Comparison of ENCODE assay signal across 8 mouse cellular contexts in the genomic region with DNA sequence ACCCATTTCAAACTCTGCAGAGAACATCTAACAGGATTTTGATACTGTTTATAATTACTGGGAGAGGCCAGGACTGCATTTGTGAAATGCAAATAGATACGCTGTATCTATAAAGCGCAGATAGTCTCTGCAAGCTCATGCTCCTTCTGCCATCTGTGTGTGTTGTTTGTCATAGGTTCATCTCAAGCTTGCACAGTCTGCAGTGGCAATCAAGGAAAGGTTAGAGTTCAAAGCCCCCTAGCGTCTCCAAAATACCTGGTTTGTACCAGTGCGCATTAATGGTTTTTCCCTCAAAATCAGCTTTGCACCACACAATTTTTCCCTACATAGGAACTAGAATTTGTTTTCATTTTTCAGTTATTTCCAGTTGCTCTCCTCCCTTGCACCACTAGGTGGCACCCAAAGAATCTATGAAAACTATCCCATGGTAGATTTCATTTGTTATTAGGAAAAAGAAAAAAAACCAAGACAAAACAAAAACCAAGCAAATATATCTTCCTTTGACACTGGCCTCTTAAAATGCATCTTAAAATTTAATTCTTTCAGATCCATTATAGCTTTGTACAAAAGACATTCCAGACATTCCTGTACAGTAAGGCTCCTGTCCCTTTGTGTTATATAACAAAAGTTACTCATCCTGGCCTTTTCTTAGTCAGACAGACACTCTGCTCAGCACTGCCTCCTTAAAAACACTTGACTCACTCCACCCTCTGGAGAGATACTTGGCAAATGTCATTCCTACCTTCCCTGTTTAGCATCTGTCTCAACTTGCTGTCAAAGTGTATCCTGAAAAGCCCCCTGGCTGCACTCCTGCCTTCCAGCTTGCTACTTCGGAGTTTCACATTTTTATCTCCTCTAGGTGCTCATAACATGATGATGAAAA.
DNase-seq lines count a peak whose midpoint lies in the region; ATAC-seq and TF ChIP-seq lines count a peak whose summit lies in the region.

No protein-coding gene starts in this region.

- no peaks in the 10 kb centered on the region for H3K4me1 ChIP-seq in liver, adult 2 months (ENCODE audit: control insufficient read depth, insufficient read depth, low read length)
- H3K4me1 ChIP-seq in liver, embryonic 11.5 days (replicated peaks; ENCODE audit: control insufficient read depth, insufficient read depth, low read length), result no peaks in the 10 kb centered on the region
- no peaks in the 10 kb centered on the region for H3K4me1 ChIP-seq in midbrain, embryonic 16.5 days (ENCODE audit: control insufficient read depth, insufficient read depth, low read length)

- H3K9me3 ChIP-seq in liver, embryonic 11.5 days (ENCODE audit: control insufficient read depth, low read length), result no peaks in the 10 kb centered on the region
- H3K9me3 ChIP-seq in midbrain, embryonic 16.5 days (replicated peaks; ENCODE audit: control insufficient read depth, low read length, poor library complexity, severe bottlenecking), result no peaks in the 10 kb centered on the region

- peak; percentile 12 for DNase-seq in liver, adult 2 months (ENCODE audit: extremely low read depth, low read depth, low spot score)
- DNase-seq in liver, embryonic 11.5 days (ENCODE audit: low spot score), result no peak
- DNase-seq in adrenal gland, adult 18-20 months (ENCODE audit: low spot score in 2 of 2), result peak; percentile 17 to 37
- DNase-seq in embryo, embryonic 9.5 days (ENCODE audit: extremely low spot score), result peak; percentile 29
- DNase-seq in left cerebral cortex, adult 8-10 months (ENCODE audit: low spot score in 2 of 2), result peak; percentile 29 to 67
- no peak for DNase-seq in spleen, postnatal 4 days (ENCODE audit: low spot score in 2 of 2)

- TF ChIP-seq POLR2A in liver, adult 2 months (IDR thresholded peaks at IDR 0.05; ENCODE audit: extremely low read depth, insufficient read depth, low read length), result no peak

- 60% methylated on average over 5 of the region's 5 CpGs for WGBS in liver, adult 2 months
- WGBS in liver, embryonic 11.5 days, result 75% methylated on average over 5 of the region's 5 CpGs
- 76% methylated on average over 5 of the region's 5 CpGs for WGBS in midbrain, embryonic 16.5 days

- H3K79me2 ChIP-seq in liver, adult 2 months (ENCODE audit: control insufficient read depth, insufficient read depth, low read length), result no peaks in the 10 kb centered on the region

- no peak overlapping the region for H3K27ac ChIP-seq in liver, adult 2 months (replicated peaks; ENCODE audit: insufficient read depth, low read depth, low read length)
- no peak overlapping the region for H3K27ac ChIP-seq in liver, embryonic 11.5 days (ENCODE audit: low read depth, low read length)
- H3K27ac ChIP-seq in midbrain, embryonic 16.5 days (ENCODE audit: low read length), result no peak overlapping the region

- H3K4me2 ChIP-seq in liver, embryonic 11.5 days, result no peak overlapping the region
- H3K4me2 ChIP-seq in midbrain, embryonic 16.5 days (ENCODE audit: low read length), result no peak overlapping the region

- ATAC-seq in liver, embryonic 11.5 days (replicated peaks; ENCODE audit: low FRiP score), result no peak
- peak; percentile 58 to 65; a peak in 2 of 4 replicates for ATAC-seq in hematopoietic stem cell, adult 5-6 weeks (replicated peaks in 1 of 2; ENCODE audit: insufficient read depth in 1 of 2, low FRiP score in 2 of 2, low TSS enrichment in 1 of 2, low read depth in 1 of 2, poor library complexity in 2 of 2, severe bottlenecking in 2 of 2)
- peak; percentile 70 for ATAC-seq in midbrain, embryonic 16.5 days

- no peak overlapping the region for H3K9ac ChIP-seq in liver, adult 2 months (ENCODE audit: low read depth, low read length)
- no peak overlapping the region for H3K9ac ChIP-seq in liver, embryonic 11.5 days (ENCODE audit: low read depth, low read length)
- no peak overlapping the region for H3K9ac ChIP-seq in midbrain, embryonic 16.5 days (ENCODE audit: low read depth, low read length)

- no peak overlapping the region for H3K4me3 ChIP-seq in liver, adult 2 months (ENCODE audit: insufficient read depth, low read depth, low read length)
- H3K4me3 ChIP-seq in liver, embryonic 11.5 days (ENCODE audit: low read depth, low read length), result no peak overlapping the region
- no peak overlapping the region for H3K4me3 ChIP-seq in midbrain, embryonic 16.5 days (ENCODE audit: low read depth, low read length)

- H3K27me3 ChIP-seq in liver, adult 2 months (ENCODE audit: control insufficient read depth, insufficient read depth, low read length), result no peaks in the 10 kb centered on the region
- no peaks in the 10 kb centered on the region for H3K27me3 ChIP-seq in liver, embryonic 11.5 days (replicated peaks; ENCODE audit: control insufficient read depth, insufficient read depth, low read length)
- no peaks in the 10 kb centered on the region for H3K27me3 ChIP-seq in midbrain, embryonic 16.5 days (ENCODE audit: control insufficient read depth, insufficient read depth, low read depth, low read length)

- TF ChIP-seq CTCF in liver, adult 2 months (IDR thresholded peaks at IDR 0.05; ENCODE audit: low read depth, low read length), result peak; percentile 61

- H3K36me3 ChIP-seq in liver, adult 2 months (ENCODE audit: control insufficient read depth, insufficient read depth, low read length), result no peaks in the 10 kb centered on the region
- H3K36me3 ChIP-seq in liver, embryonic 11.5 days (ENCODE audit: control insufficient read depth, insufficient read depth, low read length), result no peaks in the 10 kb centered on the region
- no peaks in the 10 kb centered on the region for H3K36me3 ChIP-seq in midbrain, embryonic 16.5 days (ENCODE audit: control insufficient read depth, insufficient read depth, low read length)

Comparison
In these comparisons a context has a peak if more than half of its experiments do, and no peak if none do; other contexts are left out.
1. DNase-seq: peak in liver, adult 2 months (single experiment), adrenal gland, adult 18-20 months (2 of 2), embryo, embryonic 9.5 days (single experiment) and left cerebral cortex, adult 8-10 months (2 of 2); none in liver, embryonic 11.5 days (single experiment) and spleen, postnatal 4 days (0 of 2).